Mouse (Mus musculus) spleen, postnatal 4 days (tissue): ENCODE measurements around the gene Elovl5.

Experiments
- DNase-seq, 2 experiments: peaks; one replicate each; pipeline ENCODE4 v3.0.0; 2022; ENCODE audit warnings: low spot score in 2 of 2

Elovl5 gene

DNA sequence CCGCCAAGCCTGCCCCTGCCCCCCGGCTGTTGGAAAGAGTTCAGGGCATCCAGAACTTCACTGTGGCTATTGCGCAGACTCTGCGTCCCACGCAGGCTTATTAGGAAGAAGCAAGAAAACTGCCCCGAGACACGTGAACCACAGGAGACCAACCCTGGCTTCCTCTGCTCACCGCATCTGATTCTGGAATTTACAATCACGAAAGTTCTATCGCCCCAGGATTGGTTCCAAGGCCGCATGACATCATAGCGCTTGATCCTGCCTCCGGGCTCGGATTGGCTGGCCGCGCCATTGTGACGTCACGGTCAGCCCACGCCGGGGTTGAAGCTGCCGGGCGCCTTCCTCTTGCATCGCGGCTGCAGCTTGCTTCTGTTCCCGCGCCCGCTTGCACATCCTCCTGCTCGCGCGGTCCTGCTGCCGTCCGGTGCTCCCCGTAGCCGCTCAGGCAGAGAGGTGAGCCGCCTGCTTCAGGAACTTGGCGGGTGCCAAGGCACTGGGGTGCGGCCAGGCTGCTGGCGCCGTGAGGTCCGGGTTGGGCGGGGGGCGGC lies at the start of gene Elovl5:
Gene Elovl5 (plus strand): TSS at position 291 of the 548 bp plus-strand sequence.
- peak; percentile 89 to 94 for DNase-seq

DNA sequence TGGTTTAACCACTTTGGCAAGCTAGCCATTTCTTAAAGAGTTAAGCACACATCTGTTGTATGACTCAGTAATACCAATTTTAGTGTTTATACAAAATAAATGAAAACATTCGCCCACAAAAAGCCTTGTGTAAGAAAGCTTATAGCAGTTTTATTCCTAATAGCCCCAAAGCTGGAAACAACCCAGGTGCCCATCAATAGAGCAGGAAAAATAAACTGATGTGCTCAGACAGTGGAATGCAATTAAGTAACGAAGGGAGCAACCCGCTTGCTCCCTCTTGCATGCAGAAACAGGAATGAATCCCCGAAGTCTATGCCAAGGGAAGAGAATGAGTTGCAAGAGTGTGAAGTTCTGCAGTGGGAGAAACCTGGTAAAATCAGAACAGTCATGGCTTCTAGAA lies 25.7 kb upstream of the Elovl5 start:
- no peak for DNase-seq

DNA sequence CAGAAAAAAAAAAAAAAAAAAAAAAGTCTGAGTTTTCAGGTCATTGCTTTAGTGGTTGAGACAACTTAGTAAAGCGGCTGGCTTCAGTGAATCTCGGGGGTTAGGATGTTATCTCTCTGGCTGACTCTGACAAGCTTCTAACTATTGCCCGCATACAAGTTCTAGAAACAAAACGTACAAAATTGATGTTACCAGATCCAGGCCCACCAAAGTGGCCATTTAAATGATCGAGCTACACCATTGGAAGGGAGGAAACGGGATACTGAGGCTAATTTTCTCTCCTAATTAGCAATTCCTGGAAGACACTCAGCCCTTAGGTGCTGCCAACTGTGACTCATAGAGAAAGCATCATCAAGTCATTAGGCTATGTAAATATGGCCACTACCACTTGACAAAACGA lies 18.6 kb upstream of the Elovl5 start:
- no peak for DNase-seq

DNA sequence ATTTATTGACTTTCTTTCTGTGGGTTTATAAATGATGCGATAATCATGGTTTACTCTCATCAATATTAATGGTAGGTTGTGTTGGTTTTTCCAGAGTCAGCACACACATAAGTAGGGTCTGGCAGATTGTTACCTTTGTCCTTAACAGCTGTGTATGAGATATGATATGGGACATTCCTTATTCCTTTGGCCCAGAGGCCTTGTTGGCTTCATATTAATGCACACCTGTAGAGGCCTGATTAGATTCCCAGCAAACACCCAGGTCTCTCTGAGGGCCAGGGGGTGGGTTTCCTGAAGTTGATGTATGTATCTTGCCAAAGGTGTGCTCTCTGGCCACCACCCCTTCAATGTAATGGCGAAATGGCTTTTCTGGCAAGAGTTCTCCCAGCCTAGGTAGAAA lies 13.0 kb upstream of the Elovl5 start:
- DNase-seq: no peak

DNA sequence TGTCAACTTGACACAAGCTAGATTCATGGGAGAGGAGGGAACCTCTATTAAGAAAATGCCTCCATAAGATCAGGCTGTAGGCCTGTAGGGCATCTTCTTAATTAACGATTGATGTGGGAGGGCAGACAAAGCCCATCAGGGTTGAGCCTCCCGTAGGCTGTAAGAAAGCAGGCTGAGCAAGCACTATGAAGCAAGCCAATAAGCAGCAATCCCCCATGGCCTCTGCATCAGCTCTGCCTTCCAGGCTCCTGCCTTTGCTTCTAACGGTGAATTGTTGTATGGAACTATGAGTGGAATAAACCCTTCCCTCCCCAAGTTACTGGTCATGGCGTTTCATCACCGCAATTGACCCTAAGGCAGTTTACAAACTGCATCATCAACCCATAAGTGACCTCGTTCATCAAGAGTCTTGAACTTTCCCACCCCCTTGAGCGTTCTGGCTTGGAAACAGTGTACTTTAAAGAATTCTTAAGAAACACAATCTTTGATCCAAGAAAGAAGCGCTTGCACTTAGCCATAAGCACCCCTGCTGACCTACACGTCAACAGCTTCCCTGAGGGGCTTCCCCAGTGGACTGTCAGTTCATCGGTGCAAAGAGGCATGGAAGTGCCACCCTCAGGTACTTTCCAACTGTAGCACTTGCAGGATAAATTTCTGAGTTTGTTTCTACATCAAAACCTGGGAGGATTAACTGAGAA lies 7.4 kb upstream of the Elovl5 start:
- DNase-seq: no peak

DNA sequence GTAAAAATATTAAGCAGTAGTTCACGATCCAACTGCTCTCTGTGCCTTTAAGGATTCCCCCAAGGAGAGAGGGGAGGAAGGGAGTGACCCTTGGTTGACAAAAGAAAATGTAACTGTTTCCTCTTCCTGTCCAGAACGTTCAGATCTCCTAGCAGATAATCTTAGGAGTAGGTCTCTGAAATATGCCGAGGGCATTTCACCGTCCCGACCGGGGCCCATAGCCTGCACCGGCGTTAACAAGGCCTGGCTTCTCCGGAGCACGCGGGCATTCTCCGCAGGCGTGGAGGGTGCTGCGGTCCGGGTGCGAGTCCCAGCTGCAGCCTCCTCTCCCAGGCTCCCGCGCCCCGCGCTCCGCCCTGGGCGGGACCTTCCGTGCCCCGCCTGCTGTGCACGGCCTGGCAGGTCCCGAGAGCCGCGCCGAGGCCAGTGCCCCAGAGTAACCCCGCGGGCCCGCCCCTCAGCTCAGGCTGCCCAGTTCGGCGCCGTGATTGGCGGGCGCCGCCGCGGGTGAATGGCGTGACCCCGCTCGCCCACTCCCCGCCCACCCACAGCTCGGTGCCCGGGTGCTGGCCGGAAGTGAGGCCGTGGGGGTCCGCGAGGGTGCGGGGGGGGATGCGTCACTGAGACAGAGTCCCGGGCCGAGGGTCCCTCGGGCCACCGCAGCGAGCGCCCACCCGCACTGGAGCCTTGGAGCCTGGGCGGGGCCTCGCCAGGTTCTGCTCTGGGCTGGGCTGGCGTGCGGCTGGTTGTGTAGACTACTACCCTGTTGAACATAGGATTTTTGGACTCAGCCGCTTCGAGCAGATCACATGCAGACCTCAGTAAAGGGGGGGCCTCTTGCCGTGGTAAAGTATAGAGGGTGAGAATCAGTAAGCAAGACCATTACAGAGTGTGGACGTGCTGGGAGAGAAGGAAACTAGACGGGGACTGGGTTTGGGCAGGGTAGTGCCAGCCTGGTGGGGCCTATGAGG lies 6.6 kb upstream of the Elovl5 start:
- DNase-seq: peak; percentile 87 to 93

DNA sequence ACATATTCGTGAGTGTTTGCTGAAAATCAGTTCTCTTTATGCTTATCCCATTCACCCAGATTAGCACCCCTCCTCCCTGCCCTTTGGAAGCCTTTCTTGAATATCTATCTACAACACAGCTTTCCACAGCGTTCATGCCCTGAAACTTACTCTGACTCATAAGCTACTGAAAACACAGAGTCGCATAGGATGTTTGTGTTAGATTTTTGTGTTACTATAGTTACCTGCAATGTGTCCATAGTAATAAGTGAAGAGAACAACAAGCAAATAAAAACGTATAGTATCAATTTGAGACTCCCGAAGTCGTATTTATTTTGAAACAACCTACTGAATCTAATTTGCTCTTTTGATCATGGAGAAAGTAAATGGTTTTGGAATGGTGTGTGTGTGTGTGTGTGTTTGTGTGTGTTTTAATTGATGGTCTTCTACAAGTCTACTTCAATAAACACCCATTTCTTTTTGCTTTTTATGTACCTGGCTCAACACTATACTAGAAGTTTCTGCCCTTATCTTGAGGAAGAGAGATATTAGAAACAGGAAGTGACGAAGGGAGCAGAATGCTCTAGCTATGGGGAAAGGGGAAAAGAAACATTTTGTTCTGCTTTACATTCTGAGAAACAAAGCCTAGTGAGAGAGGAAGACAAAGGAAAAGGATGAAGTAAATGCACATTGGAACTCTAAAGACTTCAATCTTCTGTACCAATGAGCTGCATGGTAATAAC lies 5.5 kb upstream of the Elovl5 start:
- no peak for DNase-seq

DNA sequence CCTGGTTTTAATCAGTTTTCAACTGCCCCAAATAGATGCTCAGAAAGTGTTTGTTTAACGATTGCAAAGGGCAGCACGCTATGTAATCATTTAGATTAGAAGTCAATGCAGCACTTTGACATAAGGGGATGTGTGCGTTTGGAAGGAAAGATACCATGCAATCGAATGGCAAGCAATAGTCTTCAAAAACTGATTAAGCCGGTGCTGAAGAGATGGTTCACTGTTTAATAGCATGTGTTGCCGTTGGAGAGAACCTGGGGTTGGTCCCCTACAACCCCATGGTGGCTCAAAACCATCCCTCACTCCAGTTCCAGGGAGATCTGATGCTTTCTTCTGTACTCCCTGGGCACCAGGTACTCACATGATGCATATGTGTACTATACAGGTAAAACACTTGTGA lies 4.9 kb upstream of the Elovl5 start:
- no peak for DNase-seq

DNA sequence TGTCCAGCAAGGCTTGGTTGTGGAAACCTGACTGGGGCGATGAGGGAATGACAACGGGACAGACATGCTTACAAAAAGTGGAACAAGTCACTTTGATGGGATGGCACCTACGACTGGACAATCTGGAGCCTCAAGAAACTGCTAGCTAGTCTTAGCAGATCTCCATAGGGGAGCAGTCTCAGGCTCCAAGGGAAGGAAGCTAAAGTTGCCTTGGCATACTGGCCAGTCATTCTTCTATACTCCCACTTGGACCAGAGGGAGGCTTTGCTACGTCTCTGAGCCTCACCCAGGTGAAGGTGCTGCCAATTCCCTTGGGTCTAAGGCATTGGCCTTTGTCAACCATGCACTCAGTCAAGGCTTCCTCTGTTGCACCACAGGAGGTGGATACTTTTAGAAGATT lies 2.5 kb upstream of the Elovl5 start:
- no peak for DNase-seq

DNA sequence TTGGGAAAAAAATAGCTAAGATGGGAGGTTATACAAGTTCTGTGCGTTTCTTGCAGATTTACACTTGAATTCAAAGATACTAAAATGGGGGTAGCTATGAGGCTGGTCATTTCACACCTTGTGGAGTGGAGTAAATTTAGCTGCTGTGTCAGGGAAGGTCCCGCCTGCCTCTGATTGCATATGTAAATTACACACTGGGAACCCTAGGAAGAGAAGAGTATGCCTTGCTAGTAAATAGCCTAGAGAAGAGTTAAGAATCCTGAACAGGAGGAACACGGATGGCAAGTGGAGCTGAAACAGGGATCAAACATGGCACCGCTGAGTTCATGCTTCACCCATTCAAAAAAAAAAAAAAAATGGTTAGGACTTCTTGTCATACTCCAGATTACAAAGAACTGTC lies 1.4 kb upstream of the Elovl5 start:
- DNase-seq: no peak

DNA sequence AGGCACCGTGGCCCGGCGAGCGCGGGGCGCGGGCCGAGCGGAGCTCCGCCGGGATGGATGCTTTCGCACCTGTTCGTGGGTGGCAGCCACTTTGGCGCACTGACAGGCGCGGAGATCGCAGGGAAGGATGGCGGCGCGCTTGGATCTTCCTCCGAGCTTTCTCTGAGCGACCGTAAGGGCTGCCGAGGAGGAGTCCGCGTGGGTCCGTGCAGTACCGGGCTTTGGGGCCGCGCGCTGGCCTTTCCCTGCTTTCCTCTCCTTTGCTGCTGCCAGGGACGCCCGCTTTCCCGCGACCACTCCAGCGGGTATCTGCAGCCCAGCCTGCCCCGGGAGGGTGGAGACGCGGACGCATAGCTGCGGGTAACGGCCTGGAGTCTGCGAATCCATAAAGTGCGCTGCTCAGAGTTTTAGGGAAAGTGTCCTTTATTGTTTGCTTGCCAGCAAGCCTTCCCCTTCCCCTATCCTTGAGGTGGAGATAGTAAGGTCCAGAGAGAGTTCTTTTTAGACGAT lies 513 bp downstream of the Elovl5 start:
- peak in 1 of 2 experiments; percentile 73 for DNase-seq

DNA sequence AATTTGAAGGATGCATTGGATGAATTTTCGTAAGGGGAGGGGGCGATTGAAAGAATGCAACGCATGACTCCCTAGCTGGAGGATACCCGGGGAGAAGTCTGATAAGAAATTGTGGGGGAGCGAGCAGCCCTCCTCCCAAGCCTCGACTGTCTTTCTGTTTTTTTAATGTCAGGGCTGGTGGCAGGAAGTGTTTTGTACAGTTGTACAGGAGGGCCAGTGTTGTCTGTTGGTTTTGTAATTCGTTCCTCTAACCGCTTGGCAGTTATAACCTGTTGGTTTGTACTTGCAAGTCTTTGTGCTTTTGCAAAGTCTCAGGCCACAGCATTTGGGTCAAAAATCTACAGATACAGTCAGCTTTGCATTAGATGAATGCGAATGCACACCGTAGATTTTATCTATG lies 1.0 kb downstream of the Elovl5 start:
- DNase-seq: no peak

DNA sequence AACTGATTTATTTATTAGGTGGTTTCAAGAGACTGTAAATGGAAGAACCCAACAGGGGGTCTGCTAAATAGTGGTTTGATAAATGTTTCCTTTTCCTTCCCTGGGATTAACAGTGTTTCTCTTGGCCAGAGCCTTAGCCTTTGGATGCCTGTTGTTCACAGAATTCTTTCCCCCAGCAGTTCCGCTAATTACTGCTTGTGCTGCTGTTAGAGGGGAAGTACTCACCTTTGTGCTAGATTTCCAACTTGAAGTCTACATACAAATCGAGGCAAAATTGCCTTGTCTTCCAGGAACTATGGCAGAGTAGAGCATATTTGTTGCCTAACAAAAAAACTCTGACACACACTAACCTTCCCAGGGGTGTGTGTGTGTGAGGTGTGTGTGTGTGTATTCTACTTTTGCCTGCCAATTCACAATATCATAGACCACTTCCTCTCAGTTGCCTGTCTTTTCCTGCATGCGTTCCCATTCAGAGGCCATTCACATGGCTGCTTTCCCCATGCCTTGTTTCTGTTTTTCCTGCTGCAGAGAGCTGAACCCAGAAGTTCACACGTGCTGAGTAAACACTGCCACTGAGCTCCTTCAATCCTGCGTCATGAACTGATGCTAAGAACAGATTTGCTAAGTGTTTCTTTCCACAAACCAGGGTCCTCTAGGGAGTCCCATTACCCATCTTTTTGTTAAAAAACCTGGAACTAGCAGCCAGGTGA lies 2.0 kb downstream of the Elovl5 start:
- DNase-seq: no peak

DNA sequence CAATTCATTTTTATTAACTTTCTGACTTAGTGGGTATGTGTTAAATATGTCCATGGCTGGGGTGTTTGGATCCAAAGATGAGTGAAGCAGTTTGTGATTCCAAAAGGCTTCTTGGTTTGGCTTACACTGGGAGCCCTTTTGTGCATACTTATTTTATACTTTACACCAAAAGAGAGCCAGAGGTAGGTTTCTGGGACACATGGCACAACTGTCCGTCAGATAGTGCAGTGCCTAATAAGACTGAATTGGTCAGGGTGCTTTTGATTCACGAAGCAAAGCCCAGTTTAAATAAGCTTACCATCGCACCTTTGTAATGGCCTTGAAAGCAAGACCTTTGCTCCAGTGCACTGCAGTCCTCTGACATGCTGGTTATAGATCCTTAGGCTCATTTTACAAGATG lies 3.3 kb downstream of the Elovl5 start:
- no peak for DNase-seq

DNA sequence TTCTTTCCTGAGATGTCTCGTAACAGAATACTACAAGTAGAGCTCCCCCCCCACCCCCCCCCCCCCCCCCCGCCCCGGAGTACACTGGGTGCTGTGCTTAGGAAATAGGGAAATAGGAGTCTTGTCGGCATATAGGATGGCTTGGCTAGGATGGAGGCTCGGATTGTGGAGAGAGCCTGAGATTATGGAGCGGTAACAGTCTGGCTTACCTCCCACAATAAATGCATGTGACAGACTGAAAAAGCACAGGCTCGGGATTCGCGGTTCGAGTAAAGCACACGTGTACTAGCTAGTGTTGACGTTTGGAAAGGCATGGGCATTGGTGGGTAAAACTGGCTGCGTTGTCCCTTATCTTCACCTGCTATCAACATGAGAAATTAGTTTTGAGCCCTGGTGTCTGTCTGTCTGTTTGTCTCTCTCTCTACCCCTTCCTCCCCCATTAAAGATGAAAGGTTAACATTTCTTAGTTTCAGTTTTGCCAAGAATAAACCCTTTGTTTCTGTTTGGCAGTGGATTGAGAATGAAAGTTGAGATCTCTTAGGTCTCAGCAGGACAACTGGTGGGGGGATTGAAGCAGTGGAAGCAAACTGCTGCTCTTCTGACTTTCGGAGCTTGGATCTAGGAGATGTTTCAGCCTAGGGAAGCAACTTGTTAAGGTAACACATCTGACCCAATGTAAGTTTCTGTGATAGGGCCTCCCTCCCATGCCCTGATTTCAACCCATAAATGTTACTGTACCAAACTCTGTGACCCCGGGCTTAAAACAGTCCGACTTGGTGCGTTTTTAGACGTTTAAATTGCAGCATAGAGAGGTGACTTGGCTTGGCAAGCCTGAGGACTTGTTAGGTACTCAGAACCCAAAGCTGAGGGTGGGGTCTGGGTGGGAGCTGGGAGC lies 4.4 kb downstream of the Elovl5 start:
- DNase-seq: no peak

DNA sequence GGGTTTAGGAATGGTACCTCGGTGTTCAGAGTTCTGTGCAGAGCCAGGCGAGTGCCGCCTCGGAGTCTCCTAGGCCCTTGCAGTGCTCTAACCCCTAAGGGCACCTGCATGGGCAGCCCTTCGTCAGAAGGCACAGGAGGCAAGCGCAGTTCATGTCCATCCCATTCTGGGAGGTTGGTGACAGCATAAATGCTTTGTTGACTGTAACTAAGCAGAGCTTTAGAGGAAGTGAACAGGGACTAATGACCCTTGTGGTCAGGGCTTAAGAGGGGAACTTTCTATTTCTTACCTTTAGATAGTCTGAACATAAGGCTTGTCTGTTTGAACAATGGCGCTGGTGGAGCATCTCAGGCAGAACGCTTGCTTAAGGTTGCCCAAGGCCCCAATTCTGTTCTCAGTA lies 6.6 kb downstream of the Elovl5 start:
- no peak for DNase-seq

DNA sequence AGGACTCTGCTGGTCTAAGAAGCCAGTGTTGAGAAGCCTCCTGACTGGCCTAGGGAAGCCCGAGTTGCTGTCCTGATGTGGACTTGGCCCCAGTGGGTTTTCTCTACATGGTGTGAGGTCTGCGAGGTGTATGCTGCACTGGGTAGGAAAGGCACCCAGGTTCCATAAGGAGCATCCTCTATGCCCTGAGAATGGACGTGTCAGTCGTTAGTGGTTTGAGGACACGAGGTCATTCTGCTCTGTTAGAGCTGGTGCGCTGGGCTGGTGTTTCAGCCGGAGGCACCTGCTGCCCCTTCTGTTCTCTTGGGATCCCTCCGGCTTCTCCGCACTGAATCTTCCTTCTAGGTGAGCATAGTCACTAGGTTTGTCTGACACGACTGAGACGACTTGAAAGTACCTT lies 7.0 kb downstream of the Elovl5 start:
- DNase-seq: no peak

DNA sequence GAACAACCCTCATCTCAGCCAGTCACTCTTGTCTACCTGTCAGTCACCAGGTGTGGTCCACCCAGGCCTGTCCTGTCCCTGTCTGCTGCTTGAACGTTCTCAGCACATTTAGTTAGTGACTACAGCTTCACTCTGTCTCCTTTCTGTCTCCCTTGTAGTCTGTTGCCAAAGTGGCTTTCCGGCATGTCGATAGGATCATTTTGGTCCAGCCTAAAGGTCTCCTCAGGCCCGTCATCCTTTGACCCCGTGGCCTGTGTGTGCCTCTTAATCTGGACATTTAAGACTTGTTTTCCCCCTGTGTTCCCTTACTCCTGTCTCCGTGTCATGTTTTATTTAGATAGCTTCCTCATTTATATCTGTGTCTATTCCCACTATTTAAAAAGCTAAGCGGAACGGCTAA lies 9.0 kb downstream of the Elovl5 start:
- no peak for DNase-seq

DNA sequence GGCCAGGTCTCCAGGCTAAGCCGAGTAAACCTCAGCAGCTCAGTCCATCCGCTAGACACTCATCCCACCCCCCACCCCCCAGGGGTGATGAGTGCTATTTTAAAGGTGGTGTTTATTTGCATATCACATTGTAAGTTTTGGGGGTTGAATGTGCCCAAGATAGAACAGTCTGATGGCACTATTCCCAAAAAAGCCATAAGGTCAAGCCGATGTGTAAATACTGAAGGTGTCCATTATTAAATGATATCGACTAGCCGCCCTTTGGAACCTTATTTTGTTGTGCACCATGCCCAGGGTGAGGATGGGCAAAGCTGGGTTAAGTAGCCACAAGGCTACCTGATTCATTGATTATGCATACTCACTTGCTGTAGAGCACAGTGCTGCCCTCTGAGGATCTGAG lies 9.7 kb downstream of the Elovl5 start:
- DNase-seq: no peak

DNA sequence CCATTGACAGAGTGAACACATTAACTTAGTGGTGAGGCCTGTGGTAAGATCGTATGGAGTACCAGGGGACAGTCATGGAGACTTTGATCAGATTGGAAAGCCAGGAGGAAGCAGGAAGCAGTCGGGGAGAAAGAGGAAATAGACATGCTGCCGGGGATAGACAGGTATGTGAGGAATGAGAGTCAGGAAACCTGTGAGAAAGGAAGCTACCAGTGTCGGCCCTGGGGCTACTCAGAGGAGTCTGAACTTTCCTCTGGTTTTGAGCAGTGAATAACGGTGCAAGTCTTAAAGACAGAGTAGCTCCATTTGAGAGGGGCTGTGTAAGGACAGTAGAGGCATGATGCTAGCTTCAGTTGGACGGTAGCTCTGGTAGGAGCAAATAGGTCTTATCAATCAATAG lies 10.3 kb downstream of the Elovl5 start:
- DNase-seq: no peak
